Comparison of ENCODE assay signal across 7 mouse cellular contexts in genomic region chr5:92435025-92435584, GRCm38 (mm10). TPM values are rescaled to one million over a fixed set of nuclear protein-coding genes. Genes with fewer than 3 reads are reported as not detected.
DNase-seq lines count a peak whose midpoint lies in the region; ATAC-seq and TF ChIP-seq lines count a peak whose summit lies in the region.

Gene Nup54 (minus strand): TSS chr5:92435219.

- WGBS in embryonic facial prominence, embryonic 10.5 days, result under 1% methylated on average over 34 of the region's 34 CpGs
- under 1% methylated on average over 34 of the region's 34 CpGs for WGBS in intestine, postnatal 0 days
- 2% methylated on average over 34 of the region's 34 CpGs for WGBS in midbrain, embryonic 12.5 days
- under 1% methylated on average over 34 of the region's 34 CpGs for WGBS in small intestine, adult 2 months

- H3K9me3 ChIP-seq in embryonic facial prominence, embryonic 10.5 days, result no peaks in the 10 kb centered on the region
- H3K9me3 ChIP-seq in intestine, postnatal 0 days (ENCODE audit: control insufficient read depth), result no peaks in the 10 kb centered on the region
- H3K9me3 ChIP-seq in midbrain, embryonic 12.5 days, result no peaks in the 10 kb centered on the region

- peak; percentile 91 for TF ChIP-seq POLR2A in small intestine, adult 2 months (IDR thresholded peaks at IDR 0.05; ENCODE audit: low read depth, low read length)

- peak within 1 kb of the TSS; percentile 100 for H3K4me3 ChIP-seq in embryonic facial prominence, embryonic 10.5 days
- peak within 1 kb of the TSS; percentile 99 for H3K4me3 ChIP-seq in intestine, postnatal 0 days (ENCODE audit: low read depth, low read length)
- peak within 1 kb of the TSS; percentile 98 for H3K4me3 ChIP-seq in midbrain, embryonic 12.5 days
- H3K4me3 ChIP-seq in small intestine, adult 2 months (ENCODE audit: low read depth, low read length), result peak within 1 kb of the TSS; percentile 100

- H3K4me1 ChIP-seq in embryonic facial prominence, embryonic 10.5 days, result peaks cover 17% of the 10 kb centered on the region
- H3K4me1 ChIP-seq in intestine, postnatal 0 days (replicated peaks; ENCODE audit: control insufficient read depth, insufficient read depth, low read length), result no peaks in the 10 kb centered on the region
- peaks cover 16% of the 10 kb centered on the region for H3K4me1 ChIP-seq in midbrain, embryonic 12.5 days
- no peaks in the 10 kb centered on the region; the same call in 1 of the 2 replicates for H3K4me1 ChIP-seq in small intestine, adult 2 months (ENCODE audit: control insufficient read depth, insufficient read depth, insufficient read length, low read length)

- peak; percentile 97 for DNase-seq in adrenal gland, postnatal 10 days
- peak; percentile 96 for DNase-seq in embryonic facial prominence, embryonic 10.5 days (ENCODE audit: low spot score)
- peak; percentile 81 for DNase-seq in gonadal fat pad, adult 2 months (ENCODE audit: low read depth)
- DNase-seq in left cerebral cortex, postnatal 4 days, result peak; percentile 94

- peak within 1 kb of the TSS; percentile 87 for H3K4me2 ChIP-seq in intestine, postnatal 0 days (replicated peaks; ENCODE audit: low read depth)
- peak within 1 kb of the TSS; percentile 87 for H3K4me2 ChIP-seq in midbrain, embryonic 12.5 days (replicated peaks)

- TF ChIP-seq CTCF in intestine, postnatal 0 days (IDR thresholded peaks at IDR 0.05; ENCODE audit: low read depth), result no peak
- TF ChIP-seq CTCF in small intestine, adult 2 months (IDR thresholded peaks at IDR 0.05; ENCODE audit: extremely low read depth, insufficient read length, insufficient replicate concordance, low read depth, low read length), result 0 out of 2 replicates have a peak, but pooled peaks have one; percentile 10

- ATAC-seq in intestine, postnatal 0 days, result peak; percentile 99
- ATAC-seq in midbrain, embryonic 12.5 days (ENCODE audit: low FRiP score, low read depth), result peak; percentile 99

- H3K36me3 ChIP-seq in embryonic facial prominence, embryonic 10.5 days (replicated peaks), result peaks cover 8% of the 10 kb centered on the region
- no peaks in the 10 kb centered on the region for H3K36me3 ChIP-seq in intestine, postnatal 0 days (ENCODE audit: control insufficient read depth, insufficient read depth)
- peaks cover 6% of the 10 kb centered on the region; the same call in 1 of the 2 replicates for H3K36me3 ChIP-seq in midbrain, embryonic 12.5 days
- peaks cover 2% of the 10 kb centered on the region; the same call in 1 of the 2 replicates for H3K36me3 ChIP-seq in small intestine, adult 2 months (ENCODE audit: control insufficient read depth, insufficient read depth, low read length)

- no peaks in the 10 kb centered on the region for H3K27me3 ChIP-seq in embryonic facial prominence, embryonic 10.5 days (replicated peaks; ENCODE audit: low read depth, poor library complexity, severe bottlenecking)
- no peaks in the 10 kb centered on the region for H3K27me3 ChIP-seq in intestine, postnatal 0 days (replicated peaks; ENCODE audit: control insufficient read depth, insufficient read depth, low read length)
- no peaks in the 10 kb centered on the region for H3K27me3 ChIP-seq in midbrain, embryonic 12.5 days
- no peaks in the 10 kb centered on the region for H3K27me3 ChIP-seq in small intestine, adult 2 months (ENCODE audit: control insufficient read depth, insufficient read depth, low read length)

- H3K27ac ChIP-seq in embryonic facial prominence, embryonic 10.5 days (replicated peaks), result peak within 1 kb of the TSS; percentile 97
- peak within 1 kb of the TSS; percentile 79 for H3K27ac ChIP-seq in intestine, postnatal 0 days (ENCODE audit: low read depth, low read length)
- H3K27ac ChIP-seq in midbrain, embryonic 12.5 days (replicated peaks), result peak within 1 kb of the TSS; percentile 82
- H3K27ac ChIP-seq in small intestine, adult 2 months (ENCODE audit: insufficient read depth, low read depth, low read length), result peak within 1 kb of the TSS; percentile 62

- H3K9ac ChIP-seq in intestine, postnatal 0 days (ENCODE audit: low read depth, low read length), result peak within 1 kb of the TSS; percentile 89
- peak within 1 kb of the TSS; percentile 92 for H3K9ac ChIP-seq in midbrain, embryonic 12.5 days (replicated peaks)

- intact Hi-C loops in left cerebral cortex, postnatal 4 days (cut with DNase I), result no loop called here

RNA-seq across cellular contexts. Expression of gene Nup54, which starts in this region (rescaled TPM):
- total RNA-seq in adrenal gland, postnatal 10 days (2021), result 10 to 100 TPM; 30.3 to 34.0 TPM
- polyA plus RNA-seq in embryonic facial prominence, embryonic 10.5 days (2016; fragmentation: Nextera tagmentation; extraction: Ambion mirVana), result 72.6 and 76.2 TPM in 2 replicates
- polyA plus RNA-seq in gonadal fat pad, adult 2 months (2012; rRNA removed), result 17.2 and 19.3 TPM in 2 replicates
- polyA plus RNA-seq in intestine, postnatal 0 days (2015; fragmentation: Nextera tagmentation; extraction: Ambion mirVana), result 16.4 and 18.4 TPM in 2 replicates
- total RNA-seq in left cerebral cortex, postnatal 4 days (2021), result 10 to 100 TPM; 50.7 to 60.8 TPM
- 53.1 and 63.0 TPM in 2 replicates for polyA plus RNA-seq in midbrain, embryonic 12.5 days (2016; fragmentation: Nextera tagmentation; extraction: Ambion mirVana)
- polyA plus RNA-seq in small intestine, adult 2 months (2012; rRNA removed), result 6.7 and 6.9 TPM in 2 replicates

Comparison
In these comparisons a context has a peak if more than half of its experiments do, and no peak if none do; other contexts are left out.
1. Peak in every context shown above with its lines: DNase-seq, ATAC-seq, H3K4me3 ChIP-seq and H3K27ac ChIP-seq.